Comparison of ENCODE assay signal across 9 mouse cellular contexts in genomic region chr13:41302716-41303115, GRCm38 (mm10). TPM values are rescaled to one million over a fixed set of nuclear protein-coding genes. Genes with fewer than 3 reads are reported as not detected.
DNase-seq lines count a peak whose midpoint lies in the region; ATAC-seq and TF ChIP-seq lines count a peak whose summit lies in the region.
"Had no signal": no experiment of that assay in that cellular context is flagged by ENCODE, and none has a peak within 500 bp of the region (broad histone marks: within the 10 kb centered on the region; RNA-seq: fewer than 3 reads in every experiment).

No protein-coding gene starts in this region.

- peak; percentile 85 for DNase-seq in forebrain, embryonic 11.5 days (ENCODE audit: low spot score)
- DNase-seq in ZHBTc4 (ENCODE audit: low read depth, low spot score): peak; percentile 88
- peak; percentile 68 for DNase-seq in heart, postnatal 0 days (ENCODE audit: low spot score)
- peak; percentile 73 to 85 for DNase-seq in left cerebral cortex, adult 18-20 months (ENCODE audit: low spot score in 2 of 2)
- DNase-seq in monocyte, adult 2 months (ENCODE audit: low read depth in 1 of 2, low spot score in 2 of 2): peak; percentile 33 to 61
- DNase-seq in stomach, postnatal 0 days (ENCODE audit: low spot score): peak; percentile 85

- H3K36me3 ChIP-seq in forebrain, embryonic 11.5 days (ENCODE audit: control insufficient read depth, insufficient read depth, low read length): no peaks in the 10 kb centered on the region
- no peaks in the 10 kb centered on the region for H3K36me3 ChIP-seq in forebrain, embryonic 15.5 days
- no peaks in the 10 kb centered on the region for H3K36me3 ChIP-seq in heart, postnatal 0 days (replicated peaks; ENCODE audit: control insufficient read depth, insufficient read depth, low read length)
- no peaks in the 10 kb centered on the region for H3K36me3 ChIP-seq in stomach, postnatal 0 days (ENCODE audit: control insufficient read depth, insufficient read depth, low read length)

- no peak overlapping the region for H3K9ac ChIP-seq in forebrain, embryonic 11.5 days (ENCODE audit: low read length)
- H3K9ac ChIP-seq in forebrain, embryonic 15.5 days (replicated peaks): no peak overlapping the region
- H3K9ac ChIP-seq in heart, postnatal 0 days (replicated peaks; ENCODE audit: low read depth, low read length): no peak overlapping the region
- no peak overlapping the region for H3K9ac ChIP-seq in stomach, postnatal 0 days (ENCODE audit: low read length)

- H3K9me3 ChIP-seq in forebrain, embryonic 11.5 days (ENCODE audit: control insufficient read depth, low read length): no peaks in the 10 kb centered on the region
- no peaks in the 10 kb centered on the region for H3K9me3 ChIP-seq in forebrain, embryonic 15.5 days
- no peaks in the 10 kb centered on the region for H3K9me3 ChIP-seq in heart, postnatal 0 days (replicated peaks; ENCODE audit: control insufficient read depth, low read length)
- no peaks in the 10 kb centered on the region for H3K9me3 ChIP-seq in stomach, postnatal 0 days (ENCODE audit: control insufficient read depth, low read length)

- TF ChIP-seq EP300 in heart, postnatal 0 days (IDR thresholded peaks at IDR 0.05; ENCODE audit: low read depth): no peak
- no peak for TF ChIP-seq EP300 in stomach, postnatal 0 days (optimal IDR thresholded peaks at IDR 0.05)

- H3K4me2 ChIP-seq in forebrain, embryonic 11.5 days (ENCODE audit: low read depth, low read length, severe bottlenecking): no peak overlapping the region
- no peak overlapping the region for H3K4me2 ChIP-seq in forebrain, embryonic 15.5 days (replicated peaks)
- no peak overlapping the region for H3K4me2 ChIP-seq in heart, postnatal 0 days (ENCODE audit: low read depth, low read length)
- peak overlapping the region; percentile 31; the same call in 1 of the 2 replicates for H3K4me2 ChIP-seq in stomach, postnatal 0 days (replicated peaks; ENCODE audit: low read depth)

- TF ChIP-seq CTCF in cortical plate, adult 2 months (IDR thresholded peaks at IDR 0.05; ENCODE audit: extremely low read depth, insufficient read depth, low read length): peak; percentile 82
- TF ChIP-seq CTCF in heart, postnatal 0 days (IDR thresholded peaks at IDR 0.05; ENCODE audit: low read depth): peak; percentile 95
- peak; percentile 96 for TF ChIP-seq CTCF in stomach, postnatal 0 days (IDR thresholded peaks at IDR 0.05; ENCODE audit: low read depth)

- TF ChIP-seq POLR2A in cortical plate, adult 2 months (IDR thresholded peaks at IDR 0.05; ENCODE audit: extremely low read depth, insufficient read depth, low read length): no peak

- H3K4me3 ChIP-seq in forebrain, embryonic 11.5 days (ENCODE audit: low read depth, low read length): no peak overlapping the region
- no peak overlapping the region for H3K4me3 ChIP-seq in forebrain, embryonic 15.5 days
- H3K4me3 ChIP-seq in cortical plate, adult 2 months (ENCODE audit: insufficient read depth, low read length): no peak overlapping the region
- H3K4me3 ChIP-seq in heart, postnatal 0 days (ENCODE audit: low read depth, low read length): no peak overlapping the region
- no peak overlapping the region for H3K4me3 ChIP-seq in stomach, postnatal 0 days (ENCODE audit: low read depth, low read length)
- H3K4me3 ChIP-seq: myocyte had no signal

- 58% methylated on average over 10 of the region's 10 CpGs for WGBS in forebrain, embryonic 11.5 days
- WGBS in forebrain, embryonic 15.5 days: 59% methylated on average over 10 of the region's 10 CpGs
- 58% methylated on average over 10 of the region's 10 CpGs for WGBS in heart, postnatal 0 days
- WGBS in stomach, postnatal 0 days: 58% methylated on average over 10 of the region's 10 CpGs

- H3K27ac ChIP-seq in forebrain, embryonic 11.5 days (ENCODE audit: low read depth, low read length): no peak overlapping the region
- no peak overlapping the region for H3K27ac ChIP-seq in forebrain, embryonic 15.5 days (replicated peaks)
- no peak overlapping the region for H3K27ac ChIP-seq in cortical plate, adult 2 months (ENCODE audit: insufficient read depth, low read length)
- H3K27ac ChIP-seq in heart, postnatal 0 days (ENCODE audit: low read depth): no peak overlapping the region
- H3K27ac ChIP-seq in stomach, postnatal 0 days (replicated peaks): no peak overlapping the region

- H3K4me1 ChIP-seq in forebrain, embryonic 11.5 days (replicated peaks; ENCODE audit: control insufficient read depth, insufficient read depth, low read length): no peaks in the 10 kb centered on the region
- no peaks in the 10 kb centered on the region for H3K4me1 ChIP-seq in forebrain, embryonic 15.5 days
- H3K4me1 ChIP-seq in cortical plate, adult 2 months (ENCODE audit: control insufficient read depth, insufficient read depth, low read length): no peaks in the 10 kb centered on the region
- H3K4me1 ChIP-seq in heart, postnatal 0 days (ENCODE audit: control insufficient read depth, insufficient read depth): 0 out of 2 replicates have a peak, but pooled peaks cover 2% of the 10 kb centered on the region
- no peaks in the 10 kb centered on the region for H3K4me1 ChIP-seq in stomach, postnatal 0 days (replicated peaks; ENCODE audit: control insufficient read depth, insufficient read depth)

- H3K27me3 ChIP-seq in forebrain, embryonic 11.5 days (ENCODE audit: control insufficient read depth, insufficient read depth, low read length): no peaks in the 10 kb centered on the region
- no peaks in the 10 kb centered on the region for H3K27me3 ChIP-seq in forebrain, embryonic 15.5 days
- no peaks in the 10 kb centered on the region for H3K27me3 ChIP-seq in heart, postnatal 0 days (ENCODE audit: control insufficient read depth, insufficient read depth, low read length)
- no peaks in the 10 kb centered on the region for H3K27me3 ChIP-seq in stomach, postnatal 0 days (ENCODE audit: control insufficient read depth, insufficient read depth, low read length)

- ATAC-seq in forebrain, embryonic 11.5 days (replicated peaks; ENCODE audit: low FRiP score): no peak
- ATAC-seq in forebrain, embryonic 15.5 days (replicated peaks): no peak
- ATAC-seq in heart, postnatal 0 days (ENCODE audit: insufficient read depth, low read depth): no peak; the same call in 1 of the 2 replicates
- peak; percentile 14; the same call in 1 of the 2 replicates for ATAC-seq in stomach, postnatal 0 days (ENCODE audit: low FRiP score, low TSS enrichment)

RNA-seq across cellular contexts. Expression of gene Gm17364, which starts 28.9 kb away (rescaled TPM):
- polyA plus RNA-seq in forebrain, embryonic 11.5 days (2014; fragmentation: Nextera tagmentation; extraction: Ambion mirVana): not detected in 2 replicates
- not detected in 2 replicates for polyA plus RNA-seq in forebrain, embryonic 15.5 days (2015; fragmentation: Nextera tagmentation; extraction: Ambion mirVana)
- polyA plus RNA-seq in cortical plate, adult 2 months (2012; rRNA removed): not detected in 2 replicates
- total RNA-seq in heart, postnatal 0 days (2014; rRNA removed; ENCODE audit: low replicate concordance): not detected in 2 replicates
- polyA plus RNA-seq in heart, postnatal 0 days (2015; fragmentation: Nextera tagmentation; extraction: Ambion mirVana): not detected in 2 replicates
- total RNA-seq in left cerebral cortex, adult 18-20 months (2021): not detected
- not detected in 2 replicates for polyA plus RNA-seq in stomach, postnatal 0 days (2015; fragmentation: Nextera tagmentation; extraction: Ambion mirVana)
- polyA plus RNA-seq: myocyte had no signal

RNA-seq across cellular contexts. Expression of gene Smim13, which starts 53.1 kb away (rescaled TPM):
- 13.1 and 14.3 TPM in 2 replicates for polyA plus RNA-seq in forebrain, embryonic 11.5 days (2014; fragmentation: Nextera tagmentation; extraction: Ambion mirVana)
- 22.3 and 25.0 TPM in 2 replicates for polyA plus RNA-seq in forebrain, embryonic 15.5 days (2015; fragmentation: Nextera tagmentation; extraction: Ambion mirVana)
- 121 and 125 TPM in 2 replicates for polyA plus RNA-seq in cortical plate, adult 2 months (2012; rRNA removed)
- total RNA-seq in heart, postnatal 0 days (2014; rRNA removed; ENCODE audit: low replicate concordance): 14.6 and 15.5 TPM in 2 replicates
- 7.9 TPM in 2 replicates for polyA plus RNA-seq in heart, postnatal 0 days (2015; fragmentation: Nextera tagmentation; extraction: Ambion mirVana)
- total RNA-seq in left cerebral cortex, adult 18-20 months (2021): 100 to 1,000 TPM; 176 to 180 TPM
- polyA plus RNA-seq in stomach, postnatal 0 days (2015; fragmentation: Nextera tagmentation; extraction: Ambion mirVana): 9.0 and 9.4 TPM in 2 replicates
